Mouse (Mus musculus) heart, embryonic 10.5 days (tissue): Measurements from ENCODE around the gene Ccdc194. TPM values are rescaled to one million over a fixed set of nuclear protein-coding genes. Genes with fewer than 3 reads are reported as not detected.

Experiments
- DNase-seq: peaks from one replicate; pipeline ENCODE4 v3.0.0-alpha.2; 2017; ENCODE audit warnings: low spot score
- H3K27ac ChIP-seq: fragments of 300-500 bp; sonication (generic); 2 replicates; pipeline ENCODE4 v1.5.1; 2016; ENCODE audit warnings: mild to moderate bottlenecking
- H3K27me3 ChIP-seq: fragments of 300-500 bp; sonication (generic); 2 replicates; pipeline ENCODE4 v1.6.1; 2016; ENCODE audit warnings: mild to moderate bottlenecking; ENCODE audit not compliant: poor library complexity, insufficient read depth, severe bottlenecking
- H3K36me3 ChIP-seq: fragments of 300-500 bp; sonication (generic); 2 replicates; pipeline ENCODE4 v1.6.1; 2016; ENCODE audit warnings: mild to moderate bottlenecking, moderate library complexity
- H3K4me1 ChIP-seq: fragments of 300-500 bp; sonication (generic); 2 replicates; pipeline ENCODE4 v1.6.1; 2016; ENCODE audit warnings: mild to moderate bottlenecking
- H3K4me3 ChIP-seq: fragments of 300-500 bp; sonication (generic); 2 replicates; pipeline ENCODE4 v1.5.1; 2016; ENCODE audit warnings: mild to moderate bottlenecking, moderate library complexity
- H3K9me3 ChIP-seq: fragments of 300-500 bp; sonication (generic); 2 replicates; pipeline ENCODE4 v1.6.1; 2016; ENCODE audit warnings: mild to moderate bottlenecking, moderate library complexity
- WGBS: fragments of 180-500 bp; shearing (Covaris S2); methylation state at CpG from one replicate; pipeline ENCODE4 v1.1.7; 2016; 5-methylcytosine and 5-hydroxymethylcytosine counted together
- polyA plus RNA-seq: library from polyadenylated mRNA; unstranded; fragments of >200 nt; fragmentation: Nextera tagmentation; extraction: Ambion mirVana; gene quantifications from 2 replicates; pipeline ENCODE4 v1.2.1, GENCODE M21; 2016

The Ccdc194 gene
- polyA plus RNA-seq = 0.99 and 1.3 TPM in 2 replicates

DNA sequence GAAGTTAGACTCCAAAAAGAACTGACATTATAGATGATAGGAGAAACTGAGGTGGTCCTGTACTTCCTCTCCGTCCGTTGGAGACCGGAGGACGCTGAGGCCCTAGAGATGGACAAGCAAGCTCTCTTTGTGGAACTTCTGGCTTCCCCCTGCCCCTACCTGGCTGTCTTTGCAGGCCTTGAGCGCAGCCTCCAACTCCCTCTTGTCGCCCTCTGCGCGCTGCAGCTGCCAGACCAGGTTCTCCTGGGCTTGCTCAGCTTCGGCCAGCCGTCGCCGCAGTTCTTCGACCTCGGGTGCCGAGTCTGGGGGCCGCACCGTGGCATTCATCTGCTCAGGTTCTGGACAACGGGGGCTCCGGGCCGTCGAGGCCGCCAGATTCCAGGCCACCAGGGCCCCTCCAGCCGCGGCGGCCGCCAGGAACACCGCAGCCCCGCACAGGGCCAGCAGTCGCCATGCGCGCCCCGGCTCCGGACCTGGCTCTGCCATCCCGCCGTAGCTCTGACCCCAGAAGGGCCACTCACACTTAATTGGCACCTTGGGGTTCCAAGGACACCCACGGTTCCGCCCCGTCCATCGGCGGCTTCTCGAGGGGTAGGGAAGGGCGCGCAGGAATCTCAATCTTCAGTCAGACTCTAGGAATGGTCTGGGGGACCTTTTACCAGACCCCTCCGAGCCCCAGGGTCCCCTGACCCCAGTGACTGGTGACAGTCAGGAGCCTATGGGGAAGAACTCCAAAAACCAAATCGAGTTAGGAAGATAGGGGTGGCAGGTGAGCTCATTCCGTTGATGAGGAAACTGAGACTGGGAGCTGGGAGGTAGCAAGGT, at the start of gene Ccdc194:
Gene Ccdc194 (minus strand): TSS at position 486 of the 825 bp plus-strand sequence.
- Histone ChIP-seq H3K27ac (peak within 1 kb of the TSS; percentile 84), H3K4me3 (peak within 1 kb of the TSS; percentile 54), H3K9me3 (no peaks in the 10 kb centered on the region), H3K4me1 (peaks cover 52% of the 10 kb centered on the region), H3K36me3 (no peaks in the 10 kb centered on the region), H3K27me3 (peaks cover 55% of the 10 kb centered on the region)
- 6% methylated on average over 46 of the region's 46 CpGs for WGBS
- no peak for DNase-seq

DNA sequence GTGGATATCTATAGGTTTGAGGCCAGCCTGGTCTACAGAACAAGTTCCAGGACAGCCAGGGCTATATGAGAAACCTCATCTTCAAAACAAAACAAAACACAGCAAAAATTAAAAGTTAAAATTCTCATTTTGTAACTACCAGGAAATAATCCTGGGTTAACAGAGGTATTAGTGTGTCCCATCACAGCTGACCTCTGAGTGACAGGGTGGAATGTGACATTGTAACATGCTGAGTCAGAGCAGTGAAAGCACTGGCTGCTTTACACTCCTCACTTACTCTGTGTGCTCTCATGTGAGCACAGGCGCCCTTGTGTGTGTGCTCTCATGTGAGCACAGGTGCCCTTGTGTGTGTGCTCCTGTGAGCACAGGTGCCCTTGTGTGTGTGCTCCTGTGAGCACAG, 49.5 kb upstream of the Ccdc194 start:
- 48% methylated on average over 1 of the region's 1 CpGs for WGBS
- Histone ChIP-seq H3K36me3 (peaks cover 1% of the 10 kb centered on the region; the same call in 1 of the 2 replicates), H3K27me3 (peaks cover 25% of the 10 kb centered on the region), H3K4me3 (no peak overlapping the region), H3K27ac (no peak overlapping the region), H3K4me1 (peaks cover 16% of the 10 kb centered on the region), H3K9me3 (no peaks in the 10 kb centered on the region)
- no peak for DNase-seq

DNA sequence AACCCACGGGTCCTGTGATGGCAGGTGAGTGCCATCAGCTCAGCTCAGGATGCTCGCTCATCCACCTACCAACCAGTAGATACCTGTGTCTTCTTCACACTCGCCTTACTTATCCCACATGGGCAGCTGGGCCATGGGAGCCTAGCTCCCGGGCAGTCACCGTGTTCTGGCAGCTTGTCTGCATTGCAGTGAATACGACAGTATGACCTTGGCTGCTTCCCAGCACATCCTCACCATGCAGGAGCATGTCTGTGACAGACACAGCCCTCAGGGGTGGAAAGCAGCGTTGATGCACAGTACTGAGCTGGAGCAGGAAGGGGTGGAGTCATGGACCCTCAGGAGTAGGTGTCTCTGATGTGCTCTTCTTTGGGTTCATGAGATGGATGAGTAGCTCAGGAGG, 48.9 kb upstream of the Ccdc194 start:
- H3K36me3 ChIP-seq = no peaks in the 10 kb centered on the region
- H3K27ac ChIP-seq = no peak overlapping the region
- peaks cover 22% of the 10 kb centered on the region for H3K4me1 ChIP-seq
- 72% methylated on average over 7 of the region's 7 CpGs for WGBS
- no peaks in the 10 kb centered on the region for H3K9me3 ChIP-seq
- H3K4me3 ChIP-seq = no peak overlapping the region
- peaks cover 20% of the 10 kb centered on the region for H3K27me3 ChIP-seq
- DNase-seq = no peak

DNA sequence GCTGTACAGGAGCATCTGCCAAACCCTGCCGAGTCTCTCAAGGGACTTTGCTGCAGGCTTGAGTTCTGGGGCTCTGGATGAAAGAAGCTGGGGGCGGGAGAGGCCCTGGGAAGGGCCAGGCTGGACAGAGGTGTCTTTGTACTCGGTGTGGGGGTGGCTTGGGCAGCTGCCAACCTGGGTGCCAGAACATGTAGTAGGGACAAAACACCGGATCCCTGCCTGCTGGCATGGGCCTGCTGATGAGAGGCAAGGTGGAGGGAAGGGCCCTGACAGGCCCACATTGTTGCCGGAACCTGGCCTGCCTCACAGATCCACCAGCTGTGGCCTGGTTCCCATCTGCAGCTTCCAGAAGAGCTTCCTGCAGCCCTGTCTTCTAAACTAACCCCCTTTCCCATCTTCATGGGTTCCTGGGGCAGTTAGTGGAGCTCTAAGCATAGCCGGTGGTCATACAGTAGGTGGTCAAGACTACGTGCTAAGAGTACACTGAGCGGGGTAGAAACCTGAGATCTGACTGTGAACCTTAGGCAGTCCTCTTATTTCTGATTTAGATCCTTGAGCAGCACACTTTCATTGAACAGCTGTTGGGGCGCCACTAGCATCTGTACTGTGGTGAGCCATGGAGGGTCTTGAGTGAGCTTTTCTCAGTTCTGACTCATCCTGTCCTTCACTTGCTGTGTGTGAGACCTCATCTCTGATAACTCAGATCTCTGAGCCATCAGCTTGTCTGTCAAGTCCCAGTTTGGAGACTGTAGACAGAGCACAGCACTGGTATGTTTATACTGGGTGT, 47.5 kb upstream of the Ccdc194 start:
- H3K36me3 ChIP-seq = no peaks in the 10 kb centered on the region
- H3K27me3 ChIP-seq = peaks cover 27% of the 10 kb centered on the region
- no peak overlapping the region for H3K27ac ChIP-seq
- no peak for DNase-seq
- H3K4me1 ChIP-seq = peaks cover 35% of the 10 kb centered on the region
- WGBS = 74% methylated on average over 9 of the region's 9 CpGs
- H3K9me3 ChIP-seq = no peaks in the 10 kb centered on the region
- no peak overlapping the region for H3K4me3 ChIP-seq

DNA sequence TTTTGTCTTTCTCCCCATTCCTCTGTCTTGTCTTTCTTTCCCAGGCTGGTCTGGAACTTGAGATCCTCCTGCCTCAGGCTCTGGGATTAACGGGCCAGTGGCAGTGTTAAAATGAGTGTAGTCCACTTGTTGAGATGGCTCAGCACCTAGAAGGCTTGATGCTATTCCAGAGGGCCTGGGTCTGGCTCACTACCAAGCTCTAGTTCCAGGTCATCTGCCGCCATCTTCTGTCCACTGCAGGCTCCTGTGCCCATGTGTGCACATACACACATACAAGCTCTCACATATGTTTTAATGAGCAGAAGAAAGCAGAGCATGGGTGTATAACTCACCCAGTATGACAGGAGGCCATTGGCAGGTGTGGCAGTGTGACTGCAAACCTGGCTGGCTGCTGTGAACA, 46.6 kb upstream of the Ccdc194 start:
- H3K36me3 ChIP-seq = no peaks in the 10 kb centered on the region
- H3K4me1 ChIP-seq = peaks cover 35% of the 10 kb centered on the region
- no peak for DNase-seq
- WGBS = 73% methylated on average over 2 of the region's 2 CpGs
- no peaks in the 10 kb centered on the region for H3K9me3 ChIP-seq
- no peak overlapping the region for H3K27ac ChIP-seq
- no peak overlapping the region for H3K4me3 ChIP-seq
- H3K27me3 ChIP-seq = peaks cover 36% of the 10 kb centered on the region

DNA sequence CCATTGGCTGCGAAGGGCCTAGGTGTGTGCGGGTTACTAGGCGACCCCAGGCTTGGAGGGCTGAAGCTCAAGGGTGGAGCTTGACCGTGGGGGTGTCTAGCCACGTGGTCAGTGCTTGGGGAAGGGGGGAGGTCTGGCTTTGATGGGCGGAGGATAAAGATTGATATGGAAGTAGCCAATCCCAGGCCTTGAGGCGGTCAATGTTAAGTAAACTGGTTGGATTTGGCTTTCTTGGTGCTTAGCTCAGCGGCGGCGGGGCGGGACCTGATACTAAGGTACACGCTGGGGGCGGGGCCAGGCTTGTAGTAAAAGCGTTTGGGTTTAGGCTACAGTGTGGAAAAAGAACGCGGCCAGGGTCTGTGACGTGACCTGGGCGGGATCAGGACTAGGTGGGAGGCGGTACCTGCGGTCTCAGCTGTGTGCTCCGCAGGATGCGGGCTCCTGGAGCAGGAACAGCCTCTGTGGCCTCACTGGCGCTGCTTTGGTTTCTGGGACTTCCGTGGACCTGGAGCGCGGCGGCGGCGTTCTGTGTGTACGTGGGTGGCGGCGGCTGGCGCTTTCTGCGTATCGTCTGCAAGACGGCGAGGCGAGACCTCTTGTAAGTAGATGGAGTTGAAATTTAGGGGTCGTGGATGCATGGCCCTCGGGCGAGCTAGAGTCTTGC, 44.9 kb upstream of the Ccdc194 start:
- Histone ChIP-seq H3K27ac (peak overlapping the region; percentile 78), H3K36me3 (no peaks in the 10 kb centered on the region), H3K4me1 (peaks cover 35% of the 10 kb centered on the region), H3K4me3 (peak overlapping the region; percentile 73), H3K9me3 (no peaks in the 10 kb centered on the region), H3K27me3 (peaks cover 51% of the 10 kb centered on the region)
- WGBS = under 1% methylated on average over 41 of the region's 41 CpGs
- peak; percentile 94 for DNase-seq

DNA sequence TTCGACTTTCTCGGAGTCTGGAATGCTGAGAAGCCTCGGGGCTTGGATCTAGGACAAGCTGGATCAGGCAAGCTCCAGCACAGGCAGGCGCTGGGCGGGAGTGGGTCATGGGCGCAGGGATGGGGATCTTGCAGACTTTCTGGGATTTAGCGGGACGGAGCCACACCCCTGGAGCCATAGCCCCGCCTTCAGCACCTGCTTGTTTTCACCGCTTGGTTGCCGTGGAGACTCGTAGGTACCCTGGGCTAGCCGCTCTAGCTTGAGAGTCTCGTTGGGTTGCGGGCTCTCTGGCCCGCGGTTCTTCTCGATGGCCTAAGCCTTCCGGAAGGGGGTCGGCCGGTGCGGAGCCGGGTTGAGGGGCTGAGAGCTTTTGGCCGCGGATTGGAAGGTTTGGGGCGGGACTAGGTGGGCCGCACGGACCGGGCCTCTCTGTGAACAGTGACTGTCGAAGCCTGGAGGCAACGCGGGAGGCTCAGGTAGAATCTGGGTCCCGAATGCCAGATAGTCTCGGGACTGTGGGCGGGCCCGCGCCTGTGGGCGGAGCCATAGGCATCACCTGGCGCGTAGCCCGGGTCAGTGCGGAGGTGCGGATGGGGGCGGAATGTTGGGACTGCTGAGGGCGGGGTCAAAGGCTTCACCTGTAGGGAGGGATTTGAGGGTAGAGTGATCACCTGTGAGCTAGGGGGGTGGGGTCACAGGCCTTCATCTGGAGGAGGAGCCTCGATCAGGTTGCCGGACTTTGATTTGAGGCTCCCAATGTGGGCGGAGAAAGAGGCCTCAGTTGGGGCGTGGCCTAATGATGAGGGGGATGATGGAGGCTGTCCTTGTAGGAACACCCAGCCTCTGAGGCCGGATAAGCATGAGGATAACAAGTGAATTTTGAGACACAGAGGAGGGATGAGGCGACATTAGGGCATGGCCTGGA, 44.1 kb upstream of the Ccdc194 start:
- peak overlapping the region; percentile 78 for H3K27ac ChIP-seq
- H3K4me1 ChIP-seq = peaks cover 35% of the 10 kb centered on the region
- no peaks in the 10 kb centered on the region for H3K9me3 ChIP-seq
- H3K4me3 ChIP-seq = peak overlapping the region; percentile 73
- DNase-seq = peak; percentile 87
- no peaks in the 10 kb centered on the region for H3K36me3 ChIP-seq
- under 1% methylated on average over 51 of the region's 51 CpGs for WGBS
- peaks cover 57% of the 10 kb centered on the region for H3K27me3 ChIP-seq

DNA sequence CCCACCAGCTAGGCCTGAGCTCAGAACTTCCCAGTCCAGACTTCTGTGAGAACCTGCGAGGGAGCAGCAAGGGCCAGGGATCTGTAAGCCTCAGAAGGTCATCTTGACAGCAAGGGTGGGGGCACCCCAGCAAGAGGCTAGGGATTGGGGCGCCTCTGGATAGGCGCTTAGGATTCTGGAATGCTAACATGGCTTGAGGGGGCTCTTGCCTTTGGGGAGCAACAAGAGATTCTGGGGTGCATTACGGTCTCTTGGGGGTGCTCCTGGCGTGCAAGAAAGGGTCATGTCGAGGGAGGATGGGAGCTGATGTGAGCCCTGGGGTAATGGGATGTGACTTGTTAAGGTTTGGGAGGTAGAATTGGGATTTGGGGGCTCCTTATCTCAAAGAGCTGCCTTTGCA, 43.4 kb upstream of the Ccdc194 start:
- Histone ChIP-seq H3K27ac (peak overlapping the region; percentile 78; the same call in 1 of the 2 replicates), H3K4me3 (peak overlapping the region; percentile 73), H3K27me3 (peaks cover 64% of the 10 kb centered on the region), H3K9me3 (0 out of 2 replicates have a peak, but pooled peaks cover 4% of the 10 kb centered on the region), H3K36me3 (no peaks in the 10 kb centered on the region), H3K4me1 (peaks cover 30% of the 10 kb centered on the region)
- no peak for DNase-seq
- 20% methylated on average over 6 of the region's 6 CpGs for WGBS

DNA sequence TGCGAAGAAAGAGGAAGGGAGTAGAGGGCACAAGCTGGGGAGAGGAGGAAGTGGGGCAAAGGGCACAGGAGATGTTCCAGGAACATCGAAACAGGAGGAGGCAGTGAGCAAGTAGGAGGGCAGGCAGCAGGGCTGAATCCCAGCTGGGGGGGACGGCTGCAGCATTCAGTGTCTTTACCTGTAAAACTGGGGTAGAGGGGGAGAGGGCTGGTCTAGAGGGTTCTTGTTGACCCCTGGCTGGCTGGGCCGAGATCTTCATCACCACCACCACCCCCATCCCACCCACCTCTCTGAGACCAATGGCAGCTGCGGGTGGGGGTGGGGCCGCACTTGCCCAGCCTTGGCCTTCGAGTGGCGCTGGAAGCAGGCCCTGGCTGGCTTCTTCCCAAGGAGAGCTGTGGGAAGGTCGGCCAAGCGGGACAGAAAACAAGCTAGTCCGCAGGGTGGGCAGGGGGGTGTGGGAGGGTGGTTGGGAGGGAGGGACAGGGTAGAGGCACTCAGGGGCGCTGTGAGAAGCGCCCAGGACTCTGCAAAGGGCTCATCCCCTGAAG, 43.0 kb upstream of the Ccdc194 start, which contains the start of gene Slc27a1:
Gene Slc27a1 (plus strand): TSS at position 496 of the 551 bp plus-strand sequence.
- Histone ChIP-seq H3K27me3 (peaks cover 68% of the 10 kb centered on the region), H3K27ac (peak within 1 kb of the TSS; percentile 78), H3K4me3 (peak within 1 kb of the TSS; percentile 73), H3K4me1 (peaks cover 30% of the 10 kb centered on the region), H3K9me3 (0 out of 2 replicates have a peak, but pooled peaks cover 4% of the 10 kb centered on the region), H3K36me3 (no peaks in the 10 kb centered on the region)
- WGBS = 18% methylated on average over 13 of the region's 13 CpGs
- DNase-seq = no peak

DNA sequence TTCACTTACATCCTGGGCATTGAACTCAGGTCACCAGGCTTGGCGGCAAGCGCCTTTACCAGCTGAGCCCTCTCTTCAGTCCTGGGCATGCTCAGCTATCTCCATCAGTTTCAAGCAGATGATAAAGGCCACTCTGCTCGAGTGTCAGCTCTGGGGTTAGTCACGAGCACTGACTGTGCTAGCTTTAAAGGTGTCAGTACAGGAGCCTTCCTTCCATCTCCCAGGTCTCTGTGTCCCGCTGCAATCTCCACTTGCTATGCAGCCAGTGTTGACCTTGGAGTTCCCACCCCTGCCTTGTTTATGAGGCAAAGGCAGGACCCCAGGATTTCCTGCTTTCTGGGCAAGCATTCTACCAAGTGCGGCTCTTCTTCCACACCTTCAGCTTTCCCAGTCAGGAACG, 42.1 kb upstream of the Ccdc194 start:
- WGBS = 62% methylated on average over 7 of the region's 7 CpGs
- no peak for DNase-seq
- H3K27ac ChIP-seq = no peak overlapping the region
- peaks cover 71% of the 10 kb centered on the region for H3K27me3 ChIP-seq
- 0 out of 2 replicates have a peak, but pooled peaks cover 4% of the 10 kb centered on the region for H3K9me3 ChIP-seq
- no peaks in the 10 kb centered on the region for H3K36me3 ChIP-seq
- no peak overlapping the region for H3K4me3 ChIP-seq
- peaks cover 34% of the 10 kb centered on the region for H3K4me1 ChIP-seq

DNA sequence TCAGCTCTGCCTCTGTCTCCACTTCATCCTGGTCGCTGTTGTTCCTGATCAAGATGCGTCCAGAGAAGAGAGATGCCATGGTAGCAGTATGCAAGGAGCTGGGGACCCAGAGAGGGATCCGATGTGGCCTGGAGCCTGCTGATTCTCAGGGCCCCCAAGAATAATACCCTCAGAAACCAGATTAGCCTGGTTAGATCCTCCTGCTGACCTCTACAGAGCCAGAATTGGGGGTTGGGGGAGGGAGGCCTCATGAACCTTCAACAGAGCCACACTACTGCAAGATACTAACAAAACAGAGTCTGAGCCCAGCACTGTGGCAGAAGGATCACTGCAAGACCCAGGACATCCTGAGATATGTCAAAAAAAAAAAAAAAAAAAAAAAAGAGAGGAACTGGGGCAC, 41.0 kb upstream of the Ccdc194 start, which contains the start of gene Nxnl1:
Gene Nxnl1 (minus strand): TSS at position 101 of the 400 bp plus-strand sequence.
- DNase-seq = no peak
- Histone ChIP-seq H3K4me1 (peaks cover 37% of the 10 kb centered on the region), H3K27me3 (peaks cover 76% of the 10 kb centered on the region), H3K9me3 (0 out of 2 replicates have a peak, but pooled peaks cover 4% of the 10 kb centered on the region), H3K4me3 (no peak within 1 kb of the TSS), H3K27ac (no peak within 1 kb of the TSS), H3K36me3 (no peaks in the 10 kb centered on the region)
- 67% methylated on average over 3 of the region's 3 CpGs for WGBS
